ENCODE assay signal across 22 mouse cellular contexts in the genomic region with DNA sequence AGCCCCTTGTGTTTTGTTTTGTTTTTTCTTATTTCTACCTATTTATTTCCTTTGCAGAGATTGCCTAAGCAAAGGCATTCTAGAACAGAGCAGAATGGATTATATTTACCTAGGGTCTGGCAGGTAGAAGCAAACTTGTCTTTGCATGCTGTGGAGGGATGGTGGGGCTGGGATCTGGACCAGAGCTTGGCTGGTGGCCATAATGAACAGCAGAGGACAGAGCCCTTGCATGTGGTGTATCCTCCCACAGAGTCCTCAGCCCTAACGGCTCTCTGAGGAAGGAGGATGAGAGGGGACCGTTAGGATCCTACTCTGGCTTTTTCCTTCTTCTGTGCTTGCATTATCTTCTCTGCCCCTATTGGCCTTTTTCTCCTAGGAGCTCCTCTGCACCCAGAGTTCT.
"Had no signal": no experiment of that assay in that cellular context is flagged by ENCODE, and none has a peak within 500 bp of the region (broad histone marks: within the 10 kb centered on the region; RNA-seq: fewer than 3 reads in every experiment).

No protein-coding gene starts in this region.

- H3K27me3 ChIP-seq: embryonic facial prominence, embryonic 12.5 days; embryonic facial prominence, embryonic 13.5 days; embryonic facial prominence, embryonic 15.5 days; forebrain, embryonic 12.5 days; forebrain, embryonic 13.5 days; forebrain, embryonic 15.5 days had no signal

- H3K27ac ChIP-seq: embryonic facial prominence, embryonic 10.5 days; embryonic facial prominence, embryonic 12.5 days; embryonic facial prominence, embryonic 13.5 days; embryonic facial prominence, embryonic 15.5 days; forebrain, embryonic 10.5 days; forebrain, embryonic 12.5 days; forebrain, embryonic 13.5 days; forebrain, embryonic 15.5 days; gastrocnemius, adult 2 months; heart, adult 2 months; heart, embryonic 10.5 days had no signal

- H3K4me3 ChIP-seq: embryonic facial prominence, embryonic 10.5 days; embryonic facial prominence, embryonic 12.5 days; embryonic facial prominence, embryonic 13.5 days; embryonic facial prominence, embryonic 15.5 days; erythroblast, embryonic 14.5 days; forebrain, embryonic 10.5 days; forebrain, embryonic 12.5 days; forebrain, embryonic 13.5 days; forebrain, embryonic 15.5 days; gastrocnemius, adult 2 months; heart, adult 2 months; heart, embryonic 10.5 days had no signal

- H3K4me1 ChIP-seq: embryonic facial prominence, embryonic 12.5 days; embryonic facial prominence, embryonic 13.5 days; embryonic facial prominence, embryonic 15.5 days; forebrain, embryonic 10.5 days; forebrain, embryonic 12.5 days; forebrain, embryonic 13.5 days had no signal

- DNase-seq: cerebellum, adult 18-20 months; cerebellum, adult 8-10 months; cerebellum, adult 9-10 months; embryo, embryonic 11 days; forebrain, postnatal 0 days; gastrocnemius, adult 2 months; gastrocnemius, postnatal 10 days; gastrocnemius, postnatal 14 days; gastrocnemius, postnatal 25 days; gastrocnemius, postnatal 36 days; heart, adult 18-20 months; heart, adult 2 months had no signal
